In genomic region chr4:119961164-119961563, GRCm38 (mm10) we compare ENCODE assay signal across 12 mouse cellular contexts.
"Had no signal": no experiment of that assay in that cellular context is flagged by ENCODE, and none has a peak within 500 bp of the region (broad histone marks: within the 10 kb centered on the region; RNA-seq: fewer than 3 reads in every experiment).

No protein-coding gene starts in this region.

- H3K4me3 ChIP-seq: midbrain, embryonic 10.5 days; midbrain, embryonic 12.5 days; myocyte; neural tube, embryonic 12.5 days had no signal

- H3K4me1 ChIP-seq: midbrain, embryonic 12.5 days had no signal

- H3K4me2 ChIP-seq: lung, embryonic 14.5 days; midbrain, embryonic 12.5 days; neural tube, embryonic 12.5 days had no signal

- H3K9me3 ChIP-seq: midbrain, embryonic 10.5 days; midbrain, embryonic 12.5 days; neural tube, embryonic 12.5 days had no signal

- H3K27me3 ChIP-seq: midbrain, embryonic 12.5 days; neural tube, embryonic 12.5 days had no signal

- H3K27ac ChIP-seq: midbrain, embryonic 10.5 days; midbrain, embryonic 12.5 days; neural tube, embryonic 12.5 days had no signal

- H3K36me3 ChIP-seq: midbrain, embryonic 10.5 days; midbrain, embryonic 12.5 days; neural tube, embryonic 12.5 days had no signal

- DNase-seq: lung, adult 18-20 months; lung, embryonic 14.5 days; lung, postnatal 10 days; lung, postnatal 4 days; right cerebral cortex, postnatal 14 days; thymus, adult 18-20 months; thymus, postnatal 14 days; thymus, postnatal 36 days had no signal

- H3K9ac ChIP-seq: lung, embryonic 14.5 days; midbrain, embryonic 12.5 days; neural tube, embryonic 12.5 days had no signal
